Mouse (Mus musculus): ENCODE data around the gene Scfd2.

The Scfd2 gene

DNA sequence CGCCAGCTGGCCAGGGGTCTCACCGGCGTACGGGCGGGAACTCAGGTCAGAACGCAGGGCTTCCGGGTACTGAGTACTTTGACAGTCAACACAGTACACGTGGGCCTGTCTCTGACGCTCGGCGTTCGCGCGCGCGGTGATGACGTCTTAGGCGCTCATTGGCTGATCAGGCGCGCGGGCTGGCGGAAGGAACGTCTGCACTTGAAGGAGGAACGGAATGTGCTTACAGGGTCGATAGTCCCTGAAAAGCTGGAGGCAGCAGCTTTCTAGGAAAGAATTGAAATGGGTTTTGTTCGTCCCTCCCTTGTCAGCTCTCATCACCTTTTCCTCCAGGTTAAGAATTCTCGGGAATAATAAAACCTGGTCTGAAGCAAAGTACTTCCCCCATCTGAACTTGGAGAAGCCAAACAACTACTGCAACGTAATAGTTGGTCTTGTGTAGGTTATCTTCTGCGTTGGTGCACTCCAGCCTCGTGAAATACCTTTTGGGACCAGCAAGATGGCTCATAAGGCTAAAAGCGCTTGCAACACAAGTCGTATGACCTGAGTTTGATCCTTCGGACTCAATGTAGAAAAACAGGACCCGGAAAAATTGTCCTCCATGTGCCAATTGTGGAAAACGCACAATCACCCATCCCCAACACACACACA lies at the start of gene Scfd2:
Scfd2 (minus strand) TSS at position 130 of the 651 bp plus-strand sequence.
- DNase-seq (ENCODE audit: low read depth) = peak; percentile 98

DNA sequence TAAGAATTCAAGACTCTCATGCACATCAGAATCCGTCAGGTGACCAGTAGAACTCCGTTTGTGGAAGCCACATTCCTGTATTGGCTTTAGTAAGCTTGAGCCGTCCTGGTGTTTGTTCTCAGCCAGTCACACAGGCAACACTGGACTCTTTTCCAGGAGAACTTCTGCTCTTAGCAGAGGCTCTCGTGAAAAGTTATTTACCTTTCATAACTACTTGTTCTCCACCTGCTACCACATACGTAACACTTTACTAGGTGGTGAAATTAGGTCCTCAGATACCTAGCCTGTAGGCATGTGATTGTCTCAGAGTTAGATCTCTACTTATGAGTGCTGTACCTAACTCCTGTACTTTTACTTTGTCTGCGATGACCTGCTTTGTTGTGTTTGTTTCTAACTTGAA lies 40.2 kb upstream of the Scfd2 start:
- no peak for DNase-seq (ENCODE audit: low read depth)

DNA sequence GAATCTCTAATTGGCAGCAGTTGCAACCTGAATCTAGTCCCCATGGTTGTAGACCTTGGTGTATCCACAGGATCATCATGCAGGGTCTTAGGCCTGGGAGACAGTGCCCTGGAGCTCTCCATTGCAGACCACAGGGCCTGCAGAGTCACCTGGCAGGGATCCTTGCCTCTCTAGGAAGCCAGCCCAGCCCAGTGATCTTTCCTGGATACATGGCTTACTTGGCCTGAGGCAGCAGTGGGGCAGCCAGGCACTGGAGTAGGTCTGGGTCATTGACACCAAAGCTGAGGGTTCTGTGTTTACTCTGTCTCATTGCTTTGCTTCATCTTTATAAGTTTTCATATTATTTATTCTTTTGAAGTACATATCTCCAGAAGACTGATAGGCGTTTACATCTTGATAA lies 29.6 kb upstream of the Scfd2 start:
- no peak for DNase-seq (ENCODE audit: low read depth)

DNA sequence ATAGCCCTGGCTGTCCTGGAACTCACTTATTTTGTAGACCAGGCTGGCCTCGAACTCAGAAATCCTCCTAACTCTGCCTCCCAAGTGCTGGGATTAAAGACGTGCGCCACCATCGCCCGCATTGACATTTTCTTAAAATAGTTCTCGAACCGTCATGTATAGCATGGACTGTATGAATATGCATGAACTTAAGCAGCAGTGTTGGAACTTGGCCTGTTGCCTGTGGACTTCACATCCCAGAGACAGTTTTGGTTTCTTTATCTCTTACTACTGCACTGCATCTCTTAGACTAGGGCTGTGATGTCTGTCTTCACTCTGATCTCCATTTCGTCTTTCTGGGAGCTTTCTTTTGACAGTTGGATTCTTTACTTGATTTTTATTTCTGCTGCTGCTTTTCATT lies 18.0 kb upstream of the Scfd2 start:
- peak; percentile 13 for DNase-seq (ENCODE audit: low read depth)

DNA sequence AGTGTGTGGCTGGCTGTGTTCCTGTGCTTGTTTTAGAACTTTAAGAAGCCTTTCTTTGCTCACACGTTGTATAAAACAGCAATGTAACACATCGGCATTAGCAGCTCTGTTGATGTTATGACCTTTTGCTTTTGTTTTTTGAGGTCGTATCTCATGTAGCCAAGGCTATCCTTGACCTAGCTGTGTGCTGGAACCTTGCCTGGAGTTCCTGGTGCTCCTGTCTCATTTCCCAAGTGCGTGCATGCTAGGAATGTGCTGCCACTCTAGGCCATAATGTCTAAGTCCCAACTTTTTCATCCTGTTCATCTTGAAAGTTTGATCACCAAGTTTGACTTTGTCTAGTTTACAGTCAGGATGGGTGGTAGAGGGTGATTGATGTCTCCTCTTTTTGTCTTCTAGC lies 14.0 kb upstream of the Scfd2 start:
- DNase-seq (ENCODE audit: low read depth) = no peak

DNA sequence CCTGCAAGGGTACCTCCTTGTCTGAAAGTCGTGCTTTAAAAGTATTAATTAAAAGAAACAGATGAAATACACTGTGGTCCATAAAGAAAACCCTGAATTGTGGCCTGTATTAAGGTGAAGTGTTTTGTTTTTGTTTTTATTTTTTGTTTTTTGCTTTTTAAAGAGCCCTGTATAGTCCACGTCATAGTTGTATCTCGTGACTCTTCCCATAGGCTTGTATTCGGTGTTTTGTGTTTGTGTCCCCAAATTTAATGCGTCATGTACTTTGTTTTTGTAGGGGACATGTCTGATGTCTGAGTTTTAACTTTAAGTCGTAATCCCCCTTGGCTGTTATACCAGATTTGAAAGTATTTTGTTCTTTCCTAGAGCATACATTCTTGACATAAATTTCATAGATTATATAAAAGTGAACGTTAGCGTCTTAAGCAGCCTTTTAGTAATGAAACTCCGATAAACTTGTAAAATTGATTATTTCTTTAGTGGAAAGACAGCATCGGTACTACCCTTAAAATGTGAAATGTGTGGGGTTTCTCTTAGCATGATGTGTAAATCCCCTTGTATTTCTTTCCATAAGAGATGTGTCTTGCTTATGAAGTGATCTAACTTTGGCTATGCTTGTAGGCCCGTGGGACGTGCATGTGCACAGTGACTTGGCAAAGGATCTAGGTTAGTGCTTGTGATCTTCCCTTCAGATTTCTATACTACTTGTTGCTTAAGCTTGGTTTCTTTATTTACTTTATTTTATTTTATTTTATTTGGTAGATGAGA lies 4.8 kb upstream of the Scfd2 start:
- peak; percentile 46 for DNase-seq (ENCODE audit: low read depth)

DNA sequence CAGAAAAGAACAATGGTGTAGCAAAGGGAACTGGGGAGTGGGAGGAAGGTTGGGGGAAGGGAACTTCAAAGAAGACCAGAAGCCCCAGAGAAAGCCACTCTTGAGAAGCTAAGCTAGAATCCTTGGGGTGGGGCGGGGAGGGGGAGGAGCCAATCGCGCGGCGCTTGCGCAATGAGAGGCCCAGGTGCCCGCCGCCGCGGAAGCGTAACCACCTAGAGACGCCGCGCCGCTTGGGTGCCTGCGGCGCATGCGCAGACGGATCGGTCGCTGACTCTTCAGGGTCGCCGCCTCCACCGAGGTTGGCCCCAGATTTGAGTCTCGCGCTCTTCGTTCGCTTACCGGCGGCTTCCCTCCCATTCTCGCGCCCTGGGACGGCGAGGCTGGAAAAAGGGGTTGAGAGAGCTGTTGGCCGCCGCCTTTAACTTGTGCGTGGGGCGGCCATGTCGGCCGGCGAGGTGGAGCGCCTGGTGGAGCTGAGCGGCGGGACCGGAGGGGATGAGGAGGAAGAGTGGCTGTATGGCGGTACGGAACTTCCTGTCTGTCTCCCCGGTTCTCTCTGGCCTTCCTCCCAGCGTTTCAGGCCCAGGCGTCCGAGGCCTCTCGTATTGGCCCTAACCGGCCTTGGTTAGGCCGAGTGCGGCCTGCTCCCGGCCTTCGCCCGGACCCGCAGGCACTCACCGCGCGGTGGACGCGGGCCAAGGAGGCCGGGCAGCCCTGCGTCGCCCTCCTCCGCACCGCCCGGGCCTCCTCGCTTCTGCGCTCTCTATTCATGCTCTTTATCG lies 3.9 kb upstream of the Scfd2 start, which contains the start of gene Fip1l1:
Fip1l1 (plus strand) TSS at position 210 of the 782 bp plus-strand sequence.
- DNase-seq (ENCODE audit: low read depth) = peak; percentile 99

DNA sequence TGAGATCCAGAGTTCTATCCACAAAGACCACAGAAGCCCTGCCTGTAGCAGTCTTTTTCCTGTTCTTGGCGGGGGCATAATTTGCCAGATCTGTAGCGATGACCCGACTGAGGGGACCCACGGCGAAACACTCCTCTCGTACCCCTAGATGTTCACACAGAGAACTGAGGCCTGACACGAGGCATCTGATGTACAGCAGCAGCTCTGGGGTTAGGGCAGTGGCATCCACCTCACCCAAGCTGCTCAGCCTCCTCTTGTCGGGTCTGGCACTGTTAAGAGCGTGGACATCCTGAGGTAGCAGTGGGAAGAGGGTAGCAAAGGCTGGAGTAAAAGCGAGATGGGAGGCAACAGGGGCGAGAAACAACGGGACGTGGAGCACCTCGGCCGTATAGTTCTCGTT lies 774 bp downstream of the Scfd2 start:
- no peak for DNase-seq (ENCODE audit: low read depth)

DNA sequence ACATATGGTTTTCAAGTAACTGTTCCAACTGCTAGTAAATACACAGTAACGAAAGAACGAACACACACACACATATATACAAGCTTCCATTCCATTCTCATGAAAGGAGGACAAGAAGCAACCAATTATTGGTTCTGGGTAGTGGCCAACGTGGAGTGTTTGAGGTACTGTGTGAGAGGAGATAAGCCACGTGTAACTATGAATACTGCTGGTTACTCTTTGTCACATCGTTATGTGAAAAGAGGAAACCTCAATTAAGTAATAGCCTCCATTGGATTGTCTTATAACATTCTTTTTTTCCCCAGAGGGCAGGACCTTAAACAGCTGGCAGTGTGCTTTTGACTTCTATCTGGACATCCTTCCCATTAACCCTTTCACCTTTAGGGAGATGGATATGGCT lies 4.5 kb downstream of the Scfd2 start:
- DNase-seq (ENCODE audit: low read depth) = no peak

DNA sequence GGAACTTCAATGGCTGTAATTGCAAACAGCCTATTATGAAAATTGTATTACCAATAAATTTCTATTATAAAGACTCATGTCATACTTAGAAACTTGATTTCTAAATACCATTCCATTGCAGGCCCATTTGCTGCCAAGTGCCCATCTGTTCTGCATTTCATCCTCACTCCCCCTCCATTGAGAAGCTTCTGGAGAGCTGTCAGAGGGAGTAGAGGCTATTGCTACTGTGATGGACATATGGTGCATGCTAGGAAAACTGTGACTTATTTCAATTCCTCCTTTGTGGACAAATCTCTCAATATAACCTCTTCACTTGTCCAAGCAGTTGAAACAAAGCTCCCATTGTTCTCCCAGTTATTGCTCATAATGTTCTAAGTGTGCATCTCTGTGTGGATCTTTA lies 19.9 kb downstream of the Scfd2 start:
- peak; percentile 88 for DNase-seq (ENCODE audit: low read depth)

DNA sequence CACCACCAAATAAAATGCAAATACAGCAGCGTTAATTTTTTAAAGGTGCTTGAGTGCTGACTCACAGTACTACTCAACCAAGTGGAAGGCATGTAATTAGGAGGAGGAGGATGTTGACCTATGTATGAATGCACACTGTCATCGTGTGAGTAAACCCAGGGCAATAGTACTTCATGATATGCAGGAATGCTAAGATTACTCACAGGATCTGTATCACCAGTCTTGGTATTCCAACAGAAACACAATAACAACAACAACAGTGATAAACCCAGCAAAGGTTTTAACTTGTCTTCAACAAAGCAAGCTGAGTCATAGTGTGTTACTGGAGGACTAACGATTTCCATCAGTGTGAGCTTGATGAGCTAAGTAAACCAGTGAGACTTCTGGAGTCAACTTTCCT lies 38.9 kb downstream of the Scfd2 start:
- DNase-seq (ENCODE audit: low read depth) = peak; percentile 70

DNA sequence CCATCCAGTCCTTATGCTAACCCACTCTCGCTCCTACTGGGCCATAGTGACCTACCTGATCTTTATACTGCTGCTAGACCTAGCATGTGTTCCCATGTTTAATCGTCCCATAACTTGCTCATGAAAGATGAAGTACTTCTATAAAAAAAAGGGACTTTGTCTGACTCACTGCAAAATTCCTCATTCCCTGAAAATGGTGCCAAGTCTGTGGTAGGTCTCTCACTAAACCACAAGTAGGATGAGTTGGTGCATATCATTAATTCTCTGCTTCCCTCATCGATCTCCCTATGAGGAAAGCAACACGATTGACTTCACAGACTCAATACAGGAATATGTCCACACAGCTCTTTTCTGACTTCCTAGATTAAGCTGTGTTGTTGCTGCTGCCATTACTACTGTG lies 46.9 kb downstream of the Scfd2 start:
- peak; percentile 83 for DNase-seq (ENCODE audit: low read depth)

DNA sequence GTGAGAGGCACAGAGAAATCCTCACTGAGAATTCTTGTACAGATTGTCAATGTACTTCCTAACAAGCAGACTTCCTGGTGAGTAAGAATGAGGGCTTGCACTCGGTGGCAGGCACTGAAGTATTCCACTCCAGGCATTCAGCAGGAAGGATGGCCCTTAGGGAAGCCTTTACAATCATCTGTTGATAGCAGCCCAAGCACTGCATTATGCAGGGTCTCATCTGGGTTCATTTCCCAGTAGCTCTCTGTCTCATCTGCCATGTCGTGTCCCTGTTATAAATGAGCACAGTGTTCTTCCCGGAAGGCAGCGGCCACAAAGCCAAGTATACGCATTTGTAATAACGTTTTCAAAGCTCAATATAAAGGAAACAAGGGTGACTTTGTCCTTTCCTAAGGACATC lies 48.9 kb downstream of the Scfd2 start:
- DNase-seq (ENCODE audit: low read depth) = no peak

DNA sequence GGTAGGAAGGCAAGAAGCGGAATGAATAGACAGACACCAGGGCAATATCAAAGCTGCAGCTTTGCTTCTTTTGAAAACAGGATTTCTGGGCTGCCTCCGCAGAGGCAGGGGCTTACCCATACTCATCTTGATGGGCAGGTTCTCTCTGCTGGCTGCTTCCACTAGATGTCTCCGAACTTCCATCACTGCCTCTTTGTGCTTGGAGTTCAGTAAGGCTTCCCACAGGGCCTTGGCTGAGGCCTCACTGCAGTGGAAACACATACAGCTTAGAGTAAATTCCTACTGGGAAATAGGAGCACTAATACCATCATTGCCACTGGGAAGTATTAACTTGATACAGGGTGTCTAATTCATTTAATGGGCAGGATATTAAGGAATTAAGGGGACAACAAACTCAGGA lies 49.5 kb downstream of the Scfd2 start:
- peak; percentile 59 for DNase-seq (ENCODE audit: low read depth)

DNA sequence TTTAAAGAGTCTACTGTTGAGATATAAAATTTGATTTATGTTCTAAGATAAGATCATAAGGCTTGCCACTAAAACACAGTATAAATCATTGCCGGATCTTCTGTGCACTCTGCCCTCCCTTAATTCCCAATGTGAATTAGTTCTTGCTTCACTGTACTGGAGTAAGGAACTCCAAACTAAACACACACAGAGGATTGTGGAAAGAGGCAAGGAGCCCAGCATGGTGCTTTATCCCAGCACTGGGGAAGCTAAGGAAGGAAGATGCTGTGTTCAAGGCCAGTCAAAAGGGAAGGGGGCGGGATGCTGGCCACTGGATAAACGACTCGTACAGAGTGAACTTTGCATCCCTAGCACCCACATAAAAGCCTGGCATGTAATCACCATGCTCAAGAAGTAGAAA lies 51.1 kb downstream of the Scfd2 start:
- DNase-seq (ENCODE audit: low read depth) = peak; percentile 62

DNA sequence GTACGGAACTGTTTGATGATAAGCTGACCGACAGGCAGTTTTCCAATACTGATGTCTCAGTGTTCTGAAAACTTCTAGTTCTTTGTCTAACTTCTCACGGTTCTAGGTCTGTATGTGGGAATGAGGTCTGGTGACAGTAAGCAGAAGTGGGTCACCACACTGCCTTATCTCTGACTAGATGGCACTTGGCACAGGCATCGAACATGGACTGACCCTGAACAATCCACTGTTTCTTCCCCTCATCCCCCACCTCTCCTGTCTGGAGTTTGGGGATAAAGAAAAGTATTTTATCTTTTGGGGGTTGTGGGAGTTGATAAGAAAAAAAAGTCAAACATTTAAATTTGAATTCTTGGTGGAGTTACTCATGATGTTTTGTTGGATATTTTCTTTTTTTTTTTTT lies 51.6 kb downstream of the Scfd2 start:
- DNase-seq (ENCODE audit: low read depth) = no peak

DNA sequence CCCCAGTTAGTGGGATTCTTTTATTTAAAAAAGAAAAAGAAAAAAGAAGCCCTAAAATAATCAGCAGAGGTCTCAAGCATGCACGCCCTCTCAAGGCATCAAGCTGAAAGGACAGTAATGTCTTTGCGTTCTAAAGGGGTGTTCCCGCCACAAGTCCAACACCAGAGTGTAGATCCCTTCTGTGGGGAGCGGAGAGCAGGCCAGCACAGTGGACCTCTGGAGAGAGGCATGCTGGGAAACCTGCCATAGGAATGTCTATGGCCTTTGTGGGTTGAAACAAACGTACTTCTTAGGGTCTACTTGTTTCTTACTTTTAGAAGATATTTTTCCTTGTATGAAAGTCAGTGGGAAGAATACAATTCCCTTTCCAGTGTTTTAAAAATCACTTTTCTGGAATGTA lies 52.4 kb downstream of the Scfd2 start:
- no peak for DNase-seq (ENCODE audit: low read depth)

DNA sequence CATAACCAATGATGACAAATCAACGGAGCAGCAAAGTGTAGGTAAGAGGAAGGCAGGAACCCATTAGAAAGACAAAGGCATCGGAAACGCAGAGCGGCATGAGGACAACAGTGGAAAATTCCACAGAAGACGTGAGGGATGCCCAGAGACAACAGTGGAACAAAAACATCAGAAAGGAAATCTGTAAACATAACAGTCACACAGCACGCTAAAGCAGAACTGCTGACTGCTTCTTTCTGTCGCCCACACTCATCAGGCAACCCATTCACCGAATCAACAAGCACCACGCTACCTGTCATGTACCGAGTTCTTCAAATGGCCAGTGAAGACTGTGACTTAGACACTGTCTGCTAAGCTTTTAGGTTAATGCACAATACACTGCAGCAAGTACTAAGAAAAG lies 55.0 kb downstream of the Scfd2 start:
- DNase-seq (ENCODE audit: low read depth) = no peak

DNA sequence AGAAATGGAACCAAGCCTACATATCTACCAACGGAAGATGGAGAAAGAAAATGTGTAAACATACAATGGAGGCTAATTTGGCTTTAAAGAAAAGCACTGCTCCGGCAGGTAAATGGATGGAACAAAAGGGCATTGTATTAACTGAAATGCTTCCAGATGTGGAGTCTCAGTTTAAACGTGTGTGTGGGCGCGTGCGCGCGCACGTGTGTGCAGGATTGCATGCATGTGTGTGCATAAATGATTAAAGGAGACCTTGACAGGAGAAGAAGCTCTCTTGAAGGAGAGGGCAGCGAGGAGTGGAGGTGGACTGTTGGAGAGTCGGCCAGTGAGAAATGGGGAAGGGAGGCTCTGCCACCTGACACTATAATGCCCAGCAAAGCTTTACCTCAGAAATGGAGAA lies 58.4 kb downstream of the Scfd2 start:
- DNase-seq (ENCODE audit: low read depth) = no peak

DNA sequence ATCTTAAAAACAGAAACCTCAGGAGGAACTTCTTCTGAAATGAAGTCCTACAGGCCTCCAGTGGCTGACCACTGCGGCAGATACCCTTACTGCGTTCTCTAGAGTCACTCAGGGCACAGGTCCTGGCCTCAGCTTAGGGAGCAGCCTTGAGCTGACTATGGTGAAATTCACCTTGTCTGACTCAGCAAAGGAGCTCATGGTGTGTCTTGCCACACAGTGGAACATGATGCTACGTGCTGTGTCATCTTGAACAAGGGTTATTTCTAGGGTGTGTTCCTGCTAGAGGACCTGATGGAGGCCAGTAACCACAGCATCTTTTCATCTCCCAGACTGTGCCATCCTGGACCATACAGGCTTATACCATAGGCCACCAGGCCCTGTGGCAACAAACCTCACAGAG lies 60.7 kb downstream of the Scfd2 start:
- no peak for DNase-seq (ENCODE audit: low read depth)

DNA sequence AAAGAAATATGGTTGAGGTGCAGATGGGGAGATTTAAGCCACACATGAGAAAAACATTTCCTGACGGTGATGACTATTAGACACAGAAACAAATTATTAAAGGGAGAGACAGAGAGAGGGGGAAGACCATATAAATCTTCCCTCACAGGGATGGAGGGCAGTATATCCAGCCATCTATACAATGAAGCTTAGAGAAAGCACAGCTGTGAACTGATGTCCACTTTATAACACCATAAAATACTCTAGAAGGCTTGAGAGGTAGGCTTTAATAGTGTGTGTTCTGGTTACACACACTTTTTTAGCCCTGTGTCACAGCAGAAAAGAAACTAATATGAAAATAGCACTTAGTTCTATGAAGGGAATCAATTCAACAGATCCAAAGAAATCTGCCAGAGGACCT lies 61.9 kb downstream of the Scfd2 start:
- DNase-seq (ENCODE audit: low read depth) = no peak

DNA sequence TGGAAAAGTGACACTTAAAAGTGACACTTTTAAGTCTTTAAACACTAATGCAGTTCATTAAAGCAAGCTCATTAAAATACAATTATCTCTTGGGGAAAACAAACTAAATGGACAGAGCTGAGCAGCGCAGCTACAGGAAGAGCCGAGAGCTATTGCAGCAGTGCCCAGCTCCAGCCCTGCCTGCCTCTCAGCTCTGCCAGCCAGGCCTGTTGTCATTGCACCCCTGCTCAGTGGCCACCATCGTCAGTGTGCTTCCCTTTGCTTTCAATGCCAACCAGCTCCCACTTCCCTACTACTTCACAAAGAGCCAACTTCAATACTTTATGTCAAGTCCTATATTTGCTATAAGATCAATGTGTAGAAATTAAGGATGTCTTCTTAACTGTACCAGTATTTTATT lies 63.8 kb downstream of the Scfd2 start:
- DNase-seq (ENCODE audit: low read depth) = no peak

DNA sequence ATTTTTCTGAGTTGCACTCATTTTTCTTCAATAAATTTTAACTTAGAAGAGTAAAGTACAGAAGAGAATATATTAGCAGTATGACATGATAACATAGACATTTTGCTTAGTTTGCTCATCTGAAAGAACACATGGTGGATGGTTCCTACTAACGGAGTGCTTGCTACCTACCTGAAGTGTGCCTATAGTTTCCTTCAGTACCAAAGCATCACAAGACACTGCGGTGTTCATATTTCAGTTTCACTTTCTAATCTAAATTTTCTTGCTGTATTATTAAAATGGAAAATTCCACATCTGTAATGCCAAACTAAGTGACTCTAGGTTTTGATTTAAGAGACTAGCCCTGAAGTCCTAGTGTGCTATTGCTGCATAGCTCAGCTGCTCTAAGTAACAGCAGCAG lies 74.8 kb downstream of the Scfd2 start:
- DNase-seq (ENCODE audit: low read depth) = no peak
